Mouse (Mus musculus) forebrain, embryonic 10.5 days (tissue): ENCODE measurements around the gene Aldh1l1. TPM values are rescaled to one million over a fixed set of nuclear protein-coding genes. Genes with fewer than 3 reads are reported as not detected.

ENCODE experiments used
- DNase-seq: peaks from one replicate; pipeline ENCODE4 v3.0.0-alpha.2; 2017; ENCODE audit warnings: low spot score; ENCODE audit errors: extremely low spot score
- H3K27ac ChIP-seq: fragments of 300-500 bp; sonication (generic); 2 replicates; pipeline ENCODE4 v1.5.1; 2016; ENCODE audit warnings: mild to moderate bottlenecking
- H3K27me3 ChIP-seq: fragments of 300-500 bp; sonication (generic); 2 replicates; pipeline ENCODE4 v1.6.1; 2016; ENCODE audit warnings: mild to moderate bottlenecking; ENCODE audit not compliant: poor library complexity, severe bottlenecking
- H3K36me3 ChIP-seq: fragments of 300-500 bp; sonication (generic); replicated peaks from 2 replicates; pipeline ENCODE4 v1.6.1; 2016; ENCODE audit warnings: mild to moderate bottlenecking, moderate library complexity
- H3K4me1 ChIP-seq: fragments of 300-500 bp; sonication (generic); 2 replicates; pipeline ENCODE4 v1.6.1; 2016
- H3K4me3 ChIP-seq: fragments of 300-500 bp; sonication (generic); 2 replicates; pipeline ENCODE4 v1.5.1; 2016; ENCODE audit warnings: mild to moderate bottlenecking, moderate library complexity
- H3K9me3 ChIP-seq: fragments of 300-500 bp; sonication (generic); 2 replicates; pipeline ENCODE4 v1.6.1; 2016; ENCODE audit warnings: mild to moderate bottlenecking, moderate library complexity
- WGBS: fragments of 180-500 bp; shearing (Covaris S2); methylation state at CpG from one replicate; pipeline ENCODE4 v1.1.7; 2016; 5-methylcytosine and 5-hydroxymethylcytosine counted together
- polyA plus RNA-seq: library from polyadenylated mRNA; unstranded; fragments of >200 nt; fragmentation: Nextera tagmentation; extraction: Ambion mirVana; gene quantifications from 2 replicates; pipeline ENCODE4 v1.2.1, GENCODE M21; 2016

Gene Aldh1l1
- polyA plus RNA-seq, 1 experiment from 2014 or later, result 1.7 TPM

DNA sequence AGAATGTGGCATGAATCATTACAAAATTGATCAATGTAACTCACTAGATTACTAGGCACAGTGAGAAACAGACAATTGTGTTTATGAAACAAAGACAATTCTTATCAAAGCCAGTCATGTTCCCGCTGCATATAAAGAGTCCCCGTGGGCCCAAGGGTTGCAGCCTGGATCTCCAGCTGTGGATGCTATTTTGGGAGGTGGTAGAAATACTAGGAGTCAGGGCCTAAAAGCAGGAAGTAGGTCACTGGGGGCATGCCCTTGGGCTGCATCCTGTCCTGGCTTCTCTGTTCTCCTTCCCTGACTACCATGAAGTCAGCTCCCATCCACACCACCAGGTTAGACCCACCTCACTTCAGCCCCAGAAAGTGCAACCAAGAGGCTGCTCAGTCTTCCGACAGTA lies 10.0 kb downstream of the Aldh1l1 start:
- Histone ChIP-seq H3K4me3 (no peak overlapping the region), H3K9me3 (no peaks in the 10 kb centered on the region), H3K27ac (no peak overlapping the region), H3K27me3 (no peaks in the 10 kb centered on the region), H3K4me1 (peaks cover 24% of the 10 kb centered on the region), H3K36me3 (no peaks in the 10 kb centered on the region)
- no peak for DNase-seq
- WGBS, result 75% methylated on average over 3 of the region's 3 CpGs

DNA sequence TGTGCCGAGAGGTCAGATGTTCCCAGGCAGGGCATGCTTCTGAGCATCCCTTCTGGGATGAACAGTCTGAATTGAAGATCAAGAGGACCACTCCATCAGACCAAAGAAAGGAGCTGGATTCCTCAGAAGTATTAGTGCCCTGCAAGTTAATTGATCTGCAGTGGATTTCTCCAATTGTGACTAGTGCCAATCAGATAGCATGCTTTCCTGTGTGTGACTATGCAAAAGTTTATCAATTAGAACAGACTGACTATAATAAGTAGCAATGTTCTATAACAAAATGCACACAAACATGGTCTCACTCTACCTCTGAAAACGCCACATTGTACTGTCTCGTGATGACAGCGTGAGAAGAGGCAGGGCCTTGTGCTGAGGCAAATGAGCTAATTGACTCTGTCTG lies 13.3 kb downstream of the Aldh1l1 start:
- Histone ChIP-seq H3K4me1 (peaks cover 24% of the 10 kb centered on the region), H3K27ac (no peak overlapping the region), H3K4me3 (no peak overlapping the region), H3K27me3 (no peaks in the 10 kb centered on the region), H3K36me3 (no peaks in the 10 kb centered on the region), H3K9me3 (no peaks in the 10 kb centered on the region)
- WGBS, result 46% methylated on average over 4 of the region's 4 CpGs
- no peak for DNase-seq

DNA sequence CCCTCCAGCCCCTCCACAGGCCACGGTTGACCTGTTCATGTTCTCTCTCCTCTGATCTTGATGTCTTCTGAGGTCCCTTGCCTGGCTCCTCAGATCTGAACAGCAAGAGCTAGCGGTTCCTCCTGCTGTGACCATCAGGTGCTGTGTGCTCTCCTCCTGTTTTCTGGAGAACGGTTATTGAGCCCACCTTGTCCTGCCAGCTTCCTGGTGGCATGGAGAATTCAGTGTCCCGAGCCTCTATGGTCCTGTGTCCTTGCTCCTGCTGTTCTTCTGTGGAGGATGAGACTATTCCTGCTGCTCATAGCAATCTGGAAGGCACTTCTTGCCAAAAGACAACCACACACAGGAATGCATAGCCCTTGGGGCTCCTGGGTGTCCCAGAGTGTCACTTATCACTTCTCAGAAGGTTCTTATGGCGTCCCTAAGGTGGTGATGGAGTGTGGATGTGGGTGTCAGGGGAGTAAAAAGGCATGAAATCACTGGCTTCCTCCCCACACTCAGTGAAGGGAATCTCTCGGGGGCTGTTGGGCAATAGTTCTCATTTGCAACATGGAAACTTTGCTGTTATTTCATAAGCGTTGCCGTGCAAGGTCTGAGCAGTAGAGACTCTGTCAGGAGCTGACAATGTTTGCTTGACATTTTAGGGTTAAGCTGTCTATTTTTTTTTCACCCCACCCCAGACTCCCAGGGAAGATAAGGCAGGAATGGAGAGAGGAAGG lies 15.2 kb downstream of the Aldh1l1 start:
- no peak for DNase-seq
- H3K27ac ChIP-seq, result no peak overlapping the region
- H3K27me3 ChIP-seq, result no peaks in the 10 kb centered on the region
- 81% methylated on average over 8 of the region's 8 CpGs for WGBS
- H3K9me3 ChIP-seq, result no peaks in the 10 kb centered on the region
- peaks cover 13% of the 10 kb centered on the region for H3K4me1 ChIP-seq
- no peak overlapping the region for H3K4me3 ChIP-seq
- no peaks in the 10 kb centered on the region for H3K36me3 ChIP-seq

DNA sequence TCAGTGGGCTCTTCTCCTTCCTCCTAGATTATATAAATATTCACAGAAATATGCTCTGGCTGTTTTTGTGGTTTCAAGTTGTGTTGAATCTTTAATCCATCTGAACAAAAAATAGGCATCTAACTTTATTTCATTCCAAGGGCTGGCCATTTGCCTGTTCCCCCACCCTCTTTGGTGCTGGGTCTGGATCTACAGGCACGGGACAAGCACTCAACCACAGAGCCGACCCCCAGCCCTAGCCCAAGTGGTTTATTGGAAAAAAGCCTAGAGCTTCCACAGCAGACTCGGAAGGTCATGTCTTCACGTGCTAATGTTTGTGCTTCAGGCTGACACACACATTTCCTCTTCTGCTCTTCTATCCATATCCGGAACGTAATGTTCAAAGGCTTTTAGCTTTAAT lies 19.7 kb downstream of the Aldh1l1 start:
- DNase-seq, result no peak
- H3K9me3 ChIP-seq, result no peaks in the 10 kb centered on the region
- H3K4me3 ChIP-seq, result no peak overlapping the region
- no peaks in the 10 kb centered on the region for H3K27me3 ChIP-seq
- no peaks in the 10 kb centered on the region for H3K36me3 ChIP-seq
- H3K27ac ChIP-seq, result no peak overlapping the region
- 86% methylated on average over 6 of the region's 6 CpGs for WGBS
- H3K4me1 ChIP-seq, result peaks cover 27% of the 10 kb centered on the region

DNA sequence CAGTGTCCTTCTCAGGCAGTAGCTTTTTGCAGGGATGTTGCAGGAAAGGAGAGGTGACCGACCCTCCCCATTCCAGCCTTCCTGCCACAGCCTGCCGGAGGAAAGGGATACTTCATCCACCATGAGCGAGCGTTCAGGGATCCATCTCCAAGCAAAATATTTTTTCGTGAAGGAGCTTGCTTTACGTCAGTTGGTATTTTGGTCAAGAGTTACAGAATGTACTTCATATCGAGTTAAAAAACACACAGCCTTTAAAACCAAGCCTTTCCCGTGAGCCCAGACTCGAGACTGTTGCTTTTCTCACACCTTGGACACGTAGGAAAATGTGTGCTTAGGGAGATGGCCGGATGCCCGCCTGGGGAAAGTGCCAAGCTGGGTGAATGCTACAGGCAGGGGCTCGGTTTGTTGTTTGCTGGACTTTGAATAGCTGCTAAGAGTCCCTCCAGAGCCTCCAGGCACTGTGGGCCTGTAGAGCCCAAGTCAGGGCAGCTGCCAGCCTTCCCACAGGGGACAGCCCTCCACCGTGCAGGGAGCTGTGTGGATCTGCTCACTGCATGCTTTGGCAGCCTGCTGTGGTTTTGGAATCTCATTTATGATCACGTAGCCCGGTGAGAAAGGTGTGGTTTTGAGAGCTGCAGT lies 20.6 kb downstream of the Aldh1l1 start:
- H3K27ac ChIP-seq, result peak overlapping the region; percentile 68

DNA sequence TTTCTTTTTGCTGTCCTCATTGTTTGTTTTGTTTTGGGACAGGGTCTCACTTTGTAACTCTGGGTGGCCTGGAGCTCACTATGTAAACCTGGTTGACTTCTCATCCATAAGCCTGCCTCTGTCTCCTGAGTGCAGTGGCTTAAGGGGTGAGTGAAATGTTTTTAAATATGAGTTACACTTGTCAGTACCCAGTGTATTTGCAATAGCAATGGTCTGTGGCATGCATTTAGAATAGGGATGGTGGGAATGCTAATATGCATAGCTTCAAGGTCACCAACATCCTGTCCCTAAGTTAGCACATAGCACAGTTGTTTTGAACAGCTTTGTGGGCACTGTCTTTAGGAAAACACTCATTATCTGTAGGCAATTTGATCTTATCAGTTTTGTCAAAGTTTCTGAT lies 21.2 kb downstream of the Aldh1l1 start:
- peak overlapping the region; percentile 73 for H3K27ac ChIP-seq
- no peak overlapping the region for H3K4me3 ChIP-seq
- no peak for DNase-seq
- peaks cover 27% of the 10 kb centered on the region for H3K4me1 ChIP-seq
- no peaks in the 10 kb centered on the region for H3K36me3 ChIP-seq
- H3K9me3 ChIP-seq, result no peaks in the 10 kb centered on the region
- no peaks in the 10 kb centered on the region for H3K27me3 ChIP-seq

More for the DNA sequence above, 20.6 kb downstream of the Aldh1l1 start:
- no peaks in the 10 kb centered on the region for H3K27me3 ChIP-seq
- no peak overlapping the region for H3K4me3 ChIP-seq
- 77% methylated on average over 16 of the region's 16 CpGs for WGBS
- no peak for DNase-seq
- H3K9me3 ChIP-seq, result no peaks in the 10 kb centered on the region
- H3K36me3 ChIP-seq, result no peaks in the 10 kb centered on the region
- H3K4me1 ChIP-seq, result peaks cover 27% of the 10 kb centered on the region

DNA sequence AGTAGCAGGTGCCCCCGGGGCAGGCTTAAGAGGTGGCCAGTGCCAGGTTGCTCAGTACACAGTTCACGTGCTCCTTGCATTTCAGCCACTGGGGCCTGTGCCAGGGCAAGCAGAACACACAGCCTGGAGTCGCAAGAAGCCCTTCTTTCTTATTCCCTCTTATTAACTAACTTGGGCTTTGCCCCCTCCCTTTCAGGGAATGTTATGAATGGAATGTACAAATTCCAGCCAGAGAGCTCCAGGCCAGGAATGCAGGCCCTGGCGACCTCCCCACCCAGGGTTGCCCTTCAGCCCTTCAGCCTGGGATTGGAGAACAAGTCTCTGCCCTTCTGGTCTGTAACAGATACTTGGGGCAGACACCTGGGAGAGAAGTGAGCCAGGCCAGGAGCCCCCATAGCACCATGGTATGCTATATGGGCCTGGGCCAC lies 22.0 kb downstream of the Aldh1l1 start:
- no peaks in the 10 kb centered on the region for H3K27me3 ChIP-seq
- no peaks in the 10 kb centered on the region for H3K9me3 ChIP-seq
- DNase-seq, result peak; percentile 26
- H3K4me1 ChIP-seq, result peaks cover 27% of the 10 kb centered on the region
- H3K27ac ChIP-seq, result peak overlapping the region; percentile 73
- H3K4me3 ChIP-seq, result no peak overlapping the region
- 36% methylated on average over 4 of the region's 4 CpGs for WGBS
- no peaks in the 10 kb centered on the region for H3K36me3 ChIP-seq

DNA sequence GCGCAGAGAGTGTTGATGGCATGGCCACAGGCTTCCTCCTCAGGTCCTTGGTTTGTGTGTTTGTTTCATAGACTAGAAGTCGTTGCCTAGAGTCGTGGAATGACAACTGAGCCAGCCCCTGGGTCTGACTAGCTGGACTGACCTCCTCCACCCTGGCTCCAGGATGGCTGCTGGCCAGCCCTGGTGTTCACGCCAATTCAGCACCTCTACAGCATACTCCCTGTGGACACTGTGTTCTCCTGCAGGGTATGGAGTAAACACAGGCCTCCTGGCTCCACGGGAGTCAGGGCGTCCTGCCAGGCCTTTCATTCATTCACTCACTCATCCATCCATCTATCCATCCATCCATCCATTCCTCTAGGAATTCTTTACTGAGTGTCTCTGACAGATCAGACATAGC lies 22.9 kb downstream of the Aldh1l1 start:
- 78% methylated on average over 6 of the region's 6 CpGs for WGBS

DNA sequence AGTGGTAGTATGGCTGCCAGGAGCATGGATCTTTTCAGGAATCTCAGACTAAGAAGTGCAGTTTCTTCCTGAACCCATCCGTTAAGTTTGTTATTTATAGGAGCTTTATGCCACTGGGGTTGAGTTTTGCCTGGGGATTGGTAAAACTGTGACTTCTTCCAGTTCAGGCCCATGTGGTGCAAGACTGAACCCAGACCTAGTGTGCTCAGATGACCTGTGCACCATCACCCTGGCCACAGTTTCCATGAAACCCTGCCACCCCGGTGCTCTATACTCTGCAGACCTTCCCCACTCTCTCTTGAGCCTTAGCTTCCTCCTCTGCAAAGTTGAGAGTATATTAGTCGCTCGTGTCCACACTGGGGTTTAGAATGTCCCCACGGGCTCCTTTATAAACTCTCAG lies 26.2 kb downstream of the Aldh1l1 start:
- Histone ChIP-seq H3K4me3 (no peak overlapping the region), H3K27me3 (no peaks in the 10 kb centered on the region), H3K4me1 (peaks cover 23% of the 10 kb centered on the region), H3K9me3 (no peaks in the 10 kb centered on the region), H3K36me3 (no peaks in the 10 kb centered on the region), H3K27ac (no peak overlapping the region)
- no peak for DNase-seq
- 84% methylated on average over 5 of the region's 5 CpGs for WGBS

More for the DNA sequence above, 22.9 kb downstream of the Aldh1l1 start:
- no peak for DNase-seq
- Histone ChIP-seq H3K36me3 (no peaks in the 10 kb centered on the region), H3K27me3 (no peaks in the 10 kb centered on the region), H3K4me1 (peaks cover 27% of the 10 kb centered on the region), H3K9me3 (no peaks in the 10 kb centered on the region), H3K27ac (peak overlapping the region; percentile 73; the same call in 1 of the 2 replicates), H3K4me3 (no peak overlapping the region)

DNA sequence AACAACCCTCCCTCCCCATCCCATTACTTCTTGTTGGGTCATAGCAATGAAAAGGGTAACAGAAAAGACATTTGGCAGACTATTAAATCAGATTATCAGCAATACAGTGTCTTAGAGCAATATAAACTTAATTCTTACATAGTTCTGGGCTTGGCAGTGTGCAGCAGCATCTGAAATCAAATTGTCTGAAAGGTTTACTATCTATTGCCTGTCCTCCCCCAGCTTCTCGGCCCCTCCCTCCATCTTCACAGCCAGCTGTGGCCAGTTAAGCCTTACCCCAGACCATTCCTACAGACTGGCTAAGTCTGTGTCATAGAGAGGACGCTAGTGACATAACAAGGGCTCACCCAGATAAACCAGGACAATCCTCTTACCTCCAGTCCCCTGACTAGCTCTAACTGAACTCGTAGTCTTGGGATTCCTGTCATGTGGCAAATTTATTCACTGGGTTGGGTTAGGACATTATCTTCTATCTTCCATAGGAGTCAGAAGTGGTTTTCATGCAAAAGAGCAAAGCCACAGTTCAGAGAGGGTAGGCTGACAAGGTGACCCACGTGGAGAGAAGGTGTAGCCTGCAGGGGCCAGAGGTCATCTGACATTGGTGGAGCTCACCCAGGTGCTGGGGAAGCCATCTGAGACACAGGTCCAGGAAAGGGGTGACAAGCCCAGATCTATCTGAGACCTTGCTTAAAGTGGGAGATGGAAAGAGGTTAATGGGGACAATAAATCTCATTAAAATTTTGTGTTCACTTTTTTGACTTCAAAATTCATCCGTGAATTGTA lies 27.0 kb downstream of the Aldh1l1 start:
- Histone ChIP-seq H3K4me3 (no peak overlapping the region), H3K9me3 (no peaks in the 10 kb centered on the region), H3K36me3 (no peaks in the 10 kb centered on the region), H3K27me3 (no peaks in the 10 kb centered on the region), H3K4me1 (peaks cover 14% of the 10 kb centered on the region), H3K27ac (no peak overlapping the region)
- DNase-seq, result no peak
- WGBS, result 82% methylated on average over 5 of the region's 5 CpGs

DNA sequence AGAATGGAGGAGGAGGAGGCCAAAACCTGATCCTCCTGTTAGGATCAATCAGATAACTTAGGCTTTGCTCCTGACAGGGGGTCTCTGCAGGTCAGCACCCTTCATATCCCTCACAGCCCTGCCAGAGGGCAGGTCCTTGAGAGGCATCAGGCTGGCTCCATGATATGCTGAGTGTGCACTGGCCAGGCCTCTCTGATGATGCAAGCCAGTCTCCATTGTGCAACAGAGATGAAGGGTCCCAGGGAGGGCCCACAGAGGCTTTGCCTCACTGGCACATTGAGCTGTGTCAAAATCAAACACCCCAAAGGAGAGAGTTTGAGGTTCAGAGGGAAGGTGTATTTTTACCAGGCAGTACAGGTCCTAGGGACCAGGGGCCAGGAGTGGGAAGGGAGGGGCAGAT lies 28.1 kb downstream of the Aldh1l1 start:
- no peak for DNase-seq
- 0 out of 2 replicates have a peak, but pooled peaks cover 5% of the 10 kb centered on the region for H3K4me1 ChIP-seq
- no peaks in the 10 kb centered on the region for H3K36me3 ChIP-seq
- H3K4me3 ChIP-seq, result no peak overlapping the region
- no peaks in the 10 kb centered on the region for H3K9me3 ChIP-seq
- no peak overlapping the region for H3K27ac ChIP-seq
- H3K27me3 ChIP-seq, result no peaks in the 10 kb centered on the region

DNA sequence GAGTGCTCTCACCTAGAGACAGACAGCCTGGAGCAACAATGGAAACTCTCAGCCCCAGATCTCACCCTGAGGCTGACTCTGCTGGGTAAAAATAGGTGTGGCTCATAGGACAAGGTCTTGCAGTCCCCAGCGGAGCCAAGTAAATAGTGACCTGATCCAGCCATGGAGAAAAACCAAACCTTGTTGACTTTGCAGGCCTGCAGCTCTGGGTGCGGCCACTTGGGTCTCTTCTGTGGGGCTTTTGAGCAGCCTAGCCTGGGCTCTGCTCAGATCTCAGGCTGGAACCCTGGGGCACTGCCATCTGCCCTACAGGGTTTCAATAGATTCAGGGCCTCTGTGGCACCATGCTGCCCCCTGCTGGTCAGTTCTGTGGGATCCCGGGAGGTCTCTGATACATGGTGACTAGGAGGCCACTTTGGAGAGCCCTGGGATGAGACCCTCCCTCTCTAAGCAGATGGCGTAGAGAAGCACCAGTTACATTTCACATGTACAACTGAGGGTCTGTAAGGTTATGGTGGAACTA lies 28.7 kb downstream of the Aldh1l1 start:
- H3K27ac ChIP-seq, result no peak overlapping the region
- no peaks in the 10 kb centered on the region for H3K36me3 ChIP-seq
- WGBS, result 45% methylated on average over 4 of the region's 4 CpGs

DNA sequence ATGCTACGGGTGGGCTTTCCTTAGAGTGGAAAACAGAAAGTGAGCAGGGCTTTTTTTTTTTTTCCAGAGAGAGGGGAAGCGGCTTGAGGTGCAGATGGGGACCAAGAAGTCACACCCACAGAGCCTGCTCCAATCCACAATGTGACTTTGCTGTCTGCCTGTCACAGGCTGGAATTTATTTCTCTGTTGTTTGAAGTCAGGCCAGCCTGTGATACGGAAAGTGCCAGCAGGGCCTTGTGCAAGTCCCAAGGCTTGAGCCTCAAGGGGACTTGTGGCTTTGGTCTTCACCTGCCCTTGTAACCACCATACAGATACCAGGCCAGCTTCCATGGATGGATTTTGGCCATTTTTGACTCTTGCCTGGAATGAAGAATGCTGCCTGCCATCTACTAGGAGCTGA lies 32.7 kb downstream of the Aldh1l1 start:
- Histone ChIP-seq H3K4me3 (no peak overlapping the region), H3K9me3 (no peaks in the 10 kb centered on the region), H3K36me3 (no peaks in the 10 kb centered on the region), H3K27me3 (no peaks in the 10 kb centered on the region), H3K4me1 (0 out of 2 replicates have a peak, but pooled peaks cover 5% of the 10 kb centered on the region), H3K27ac (no peak overlapping the region)
- WGBS, result 81% methylated on average over 3 of the region's 3 CpGs
- no peak for DNase-seq

More for the DNA sequence above, 28.7 kb downstream of the Aldh1l1 start:
- DNase-seq, result peak; percentile 83
- H3K27me3 ChIP-seq, result no peaks in the 10 kb centered on the region
- H3K4me3 ChIP-seq, result no peak overlapping the region
- H3K4me1 ChIP-seq, result 0 out of 2 replicates have a peak, but pooled peaks cover 5% of the 10 kb centered on the region
- no peaks in the 10 kb centered on the region for H3K9me3 ChIP-seq
